Mouse (Mus musculus): Measurements from ENCODE around the gene Ptprn2. TPM values are rescaled to one million over a fixed set of nuclear protein-coding genes. Genes with fewer than 3 reads are reported as not detected.

The Ptprn2 gene
- total RNA-seq, 2 experiments from 2014 or later, result 0.14 to 0.20 TPM

DNA sequence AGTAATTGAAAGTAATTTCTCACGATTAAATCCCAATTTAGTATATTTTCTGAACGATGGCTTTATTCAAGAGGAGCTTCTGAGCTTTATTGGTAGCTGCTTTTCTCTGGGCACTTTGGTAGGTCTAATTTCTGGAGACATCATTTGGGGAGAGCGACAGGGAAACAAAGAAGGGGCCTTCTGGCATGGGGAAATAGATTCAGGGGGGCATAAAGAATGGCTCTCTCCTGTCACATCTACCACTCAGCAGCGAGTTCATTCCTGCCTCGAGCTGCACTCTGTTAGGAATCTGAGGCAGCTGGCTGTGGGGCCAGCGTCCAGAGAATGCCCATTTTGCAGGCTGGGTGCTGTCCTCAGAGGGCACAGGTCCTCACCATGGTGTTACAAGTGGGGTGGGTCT lies 285.4 kb downstream of the Ptprn2 start:
- no peak for DNase-seq
- intact Hi-C loops (cut with DNase I), result no loop called here

DNA sequence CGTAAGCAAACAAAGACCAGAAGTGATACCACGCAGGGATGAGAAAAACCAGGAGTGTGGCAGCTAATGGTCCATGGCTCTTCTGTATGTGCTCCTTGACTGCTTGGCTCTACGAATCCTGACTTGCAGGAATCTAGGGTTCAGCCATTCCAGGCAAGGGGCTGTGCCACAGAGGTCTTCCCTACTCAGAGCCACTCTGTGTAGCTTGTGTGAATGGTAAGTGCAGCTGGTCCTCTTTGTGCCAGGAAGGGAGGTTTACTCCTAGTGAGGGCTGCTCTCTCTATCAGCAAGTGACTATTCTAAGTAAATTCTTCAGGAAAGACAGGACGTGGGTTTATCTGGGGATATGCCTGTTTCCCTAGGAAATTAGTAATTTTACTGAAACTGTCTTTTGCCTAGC lies 286.0 kb downstream of the Ptprn2 start:
- no peak for DNase-seq
- intact Hi-C loops (cut with DNase I), result no loop called here

DNA sequence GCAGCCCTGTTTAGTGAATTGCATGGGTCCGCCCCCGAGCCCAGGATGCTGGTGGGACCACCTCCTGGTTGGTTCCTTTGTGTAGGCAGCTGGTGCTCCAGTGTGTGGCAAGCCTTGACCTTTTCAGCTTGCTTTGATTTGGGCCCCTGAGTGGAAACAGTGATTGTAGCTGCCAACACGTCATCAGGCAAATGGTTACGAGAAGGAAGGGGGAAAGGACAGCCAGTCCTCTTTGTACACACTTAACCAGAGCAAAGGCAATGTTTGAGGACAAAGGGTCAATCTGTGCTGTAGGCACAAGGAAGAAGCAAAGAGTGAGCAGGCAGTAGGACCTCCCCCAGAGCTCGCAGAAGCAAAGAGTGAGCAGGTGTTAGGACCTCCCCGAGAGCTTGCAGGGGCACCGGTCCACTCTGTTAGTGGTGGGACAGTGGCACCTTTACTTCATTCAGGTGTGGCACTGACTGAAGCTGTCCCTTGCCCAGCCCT lies 286.6 kb downstream of the Ptprn2 start:
- DNase-seq, result peak in 1 of 2 experiments; percentile 2
- intact Hi-C loops (cut with DNase I), result no loop called here

DNA sequence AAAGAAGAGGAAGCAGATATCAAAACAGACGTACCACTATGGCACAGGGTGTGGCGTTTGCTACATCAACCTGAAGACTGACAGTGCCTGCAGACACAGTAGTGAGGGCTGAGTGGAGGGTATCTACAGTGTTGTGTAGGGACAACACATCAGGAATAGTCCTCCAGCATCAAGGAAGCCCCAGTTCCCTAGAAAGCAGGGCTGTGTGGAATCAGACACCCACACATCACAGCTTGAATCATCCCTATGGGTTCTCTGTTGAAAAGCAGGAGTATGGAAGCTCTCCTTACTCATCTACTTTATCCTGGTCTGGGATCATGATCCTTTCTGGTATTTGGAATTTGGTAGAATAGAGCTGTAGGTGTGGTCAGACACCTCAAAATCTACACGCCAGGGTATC lies 287.8 kb downstream of the Ptprn2 start:
- intact Hi-C loops (cut with DNase I), result no loop called here
- DNase-seq, result no peak

DNA sequence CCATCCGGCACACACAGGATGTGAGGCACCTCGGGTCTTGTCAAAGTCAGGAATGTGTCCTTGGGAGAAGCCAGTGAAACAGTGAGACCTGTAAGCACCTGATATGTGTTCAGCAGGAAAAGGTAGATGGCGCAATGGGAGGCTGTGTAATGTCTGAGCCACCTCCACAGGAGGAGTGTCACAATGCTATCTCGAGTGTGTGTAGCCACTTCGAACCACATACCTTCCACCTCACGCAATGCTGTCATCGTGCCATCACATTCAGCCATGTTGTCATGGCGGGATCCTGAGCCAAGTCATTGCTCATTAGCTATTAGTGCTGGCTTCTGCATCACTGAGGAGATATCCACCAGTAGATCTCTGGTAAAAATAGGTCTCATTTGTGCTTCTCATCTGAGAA lies 290.9 kb downstream of the Ptprn2 start:
- intact Hi-C loops (cut with DNase I), result no loop called here
- peak; percentile 20 to 21 for DNase-seq

DNA sequence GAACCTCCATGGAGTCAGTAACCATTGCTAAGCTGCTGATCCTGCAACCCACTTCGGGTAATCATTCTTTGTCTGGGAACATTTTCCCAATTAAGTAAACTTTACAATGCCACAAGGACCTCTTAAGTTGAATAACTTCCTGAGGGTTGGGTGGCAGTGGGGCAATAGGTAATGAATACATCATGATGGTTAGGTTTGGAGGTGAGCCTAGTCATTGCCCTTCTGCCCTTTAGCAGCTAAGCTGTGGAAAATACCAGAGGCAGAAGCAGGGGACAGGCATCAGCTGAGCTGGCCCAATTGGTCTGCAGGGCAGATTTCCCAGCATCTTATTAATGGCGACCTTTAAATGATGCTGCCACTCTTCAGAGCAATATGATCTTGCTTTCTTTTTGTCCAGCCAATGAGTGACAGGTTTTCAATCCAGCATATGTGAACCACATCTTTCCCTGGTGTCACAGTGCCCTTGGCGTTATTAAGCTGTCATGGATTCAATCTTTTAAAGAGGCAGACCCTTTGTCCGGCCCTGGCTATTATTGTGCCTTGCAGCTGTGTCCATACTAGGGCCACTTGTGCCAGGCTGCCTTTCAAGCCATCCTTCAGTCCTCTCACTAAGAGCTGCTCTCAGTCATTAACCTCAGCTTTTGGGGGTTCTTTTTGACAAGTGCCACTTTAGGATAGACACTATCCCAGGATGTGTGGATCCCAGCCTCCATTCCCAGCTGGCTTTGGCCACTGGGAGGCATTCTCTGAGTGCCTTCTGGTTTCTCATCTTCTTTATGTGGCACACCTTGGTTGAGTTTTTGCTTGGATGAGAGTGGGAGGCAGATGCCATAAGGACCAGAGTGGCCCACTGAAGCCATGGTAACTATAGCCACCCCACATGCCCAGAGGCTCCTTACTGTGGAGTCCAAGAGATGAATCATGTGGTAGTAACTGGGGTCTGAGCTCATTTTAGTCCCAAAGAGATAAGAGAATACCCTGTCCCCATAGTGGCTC lies 292.9 kb downstream of the Ptprn2 start:
- intact Hi-C loops (cut with DNase I), result no loop called here
- DNase-seq, result no peak

DNA sequence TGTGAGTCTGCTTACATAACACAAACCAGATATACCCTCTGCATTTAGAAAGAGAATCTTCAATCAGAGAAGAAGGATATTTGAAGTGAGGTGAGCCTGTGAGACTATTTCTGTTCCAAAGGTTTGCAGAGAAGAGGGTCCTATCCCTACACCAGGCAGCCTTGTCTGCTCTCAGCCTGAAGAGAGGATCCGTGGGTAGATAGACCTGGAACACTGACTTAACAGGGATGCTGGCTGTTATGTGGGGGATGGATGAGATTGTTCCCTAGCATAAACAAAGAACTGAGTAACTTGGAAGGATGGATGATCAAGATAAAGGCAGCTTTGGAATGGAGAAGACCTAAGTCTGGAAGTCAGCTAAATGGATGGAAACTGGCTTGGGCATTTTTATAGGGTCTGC lies 294.9 kb downstream of the Ptprn2 start:
- intact Hi-C loops (cut with DNase I), result no loop called here
- DNase-seq, result no peak

DNA sequence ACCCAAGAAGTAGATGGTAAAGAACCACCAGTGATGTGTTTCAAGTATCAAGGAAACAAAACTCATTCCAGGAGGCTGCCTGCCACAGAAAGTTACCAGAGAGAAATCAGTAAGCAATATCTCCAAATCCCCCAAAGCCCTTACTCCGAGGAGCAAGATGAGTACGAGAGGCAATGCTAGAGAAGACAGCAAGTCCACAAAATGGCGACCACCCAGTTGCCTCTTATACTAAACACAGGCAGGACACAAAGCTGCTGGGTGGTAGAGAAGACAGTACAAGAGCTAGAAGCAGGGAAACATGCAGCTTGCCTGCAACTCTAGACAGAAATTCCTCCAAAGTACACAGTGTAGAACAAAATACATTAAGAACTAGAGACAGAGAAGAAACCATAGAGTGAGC lies 300.2 kb downstream of the Ptprn2 start:
- no peak for DNase-seq
- intact Hi-C loops (cut with DNase I), result no loop called here

DNA sequence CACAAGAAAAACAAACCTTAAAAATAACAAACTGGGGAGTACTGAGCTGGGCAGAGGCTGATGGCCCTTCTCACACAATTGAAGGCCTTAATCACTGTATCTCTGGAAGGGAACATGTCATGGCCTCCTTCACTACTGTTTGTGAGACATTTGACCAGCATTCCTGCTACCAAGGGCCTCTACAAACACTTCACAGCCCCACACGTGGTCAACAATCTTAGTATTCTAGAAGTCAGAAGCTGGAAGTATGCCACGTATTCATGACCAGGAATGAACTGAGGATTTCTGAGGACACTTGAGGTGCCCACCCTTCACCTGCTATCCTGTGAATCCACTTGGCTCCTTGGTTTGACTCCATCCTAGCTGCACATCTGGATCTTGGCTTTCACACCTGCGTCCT lies 302.8 kb downstream of the Ptprn2 start:
- intact Hi-C loops (cut with DNase I), result no loop called here
- DNase-seq, result no peak

DNA sequence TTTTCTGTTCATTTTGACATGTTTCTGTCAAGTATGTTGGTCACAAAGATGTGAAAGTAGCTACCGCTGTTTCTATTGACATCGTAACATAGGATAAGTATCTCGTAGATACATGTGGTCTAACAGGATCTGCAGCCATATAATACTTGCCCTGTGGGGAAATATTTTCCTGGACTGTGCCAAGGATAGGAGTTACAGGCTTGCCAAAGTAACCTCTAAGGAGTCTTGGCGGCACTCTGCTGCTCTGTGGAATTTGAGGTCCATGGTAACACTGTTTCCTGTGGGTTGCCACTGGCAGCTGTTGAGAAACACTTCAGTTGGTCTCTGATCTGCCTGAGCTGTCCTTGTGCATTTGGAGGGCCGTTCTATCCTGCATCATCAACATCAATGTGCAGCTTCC lies 317.8 kb downstream of the Ptprn2 start:
- DNase-seq, result no peak
- intact Hi-C loops (cut with DNase I), result no loop called here

DNA sequence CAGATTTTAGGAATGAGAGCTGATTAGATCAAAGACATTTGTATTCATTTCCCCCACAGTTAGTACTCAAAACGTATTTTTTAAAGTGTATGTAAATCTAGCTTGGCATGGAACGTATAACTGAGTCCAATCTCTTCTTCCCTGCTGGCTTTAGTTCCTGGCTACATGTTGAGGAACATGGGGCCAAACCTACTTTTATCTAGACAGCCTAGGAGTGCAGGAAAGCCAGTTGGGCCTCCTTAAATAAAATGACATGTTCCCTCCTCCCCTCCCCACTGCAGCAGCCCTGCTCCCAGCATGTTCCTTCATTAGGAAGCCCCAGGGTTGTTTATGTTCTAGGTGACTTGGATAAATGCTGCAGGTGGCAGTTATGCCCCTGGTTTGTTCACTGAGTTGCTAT lies 319.2 kb downstream of the Ptprn2 start:
- intact Hi-C loops (cut with DNase I), result no loop called here
- DNase-seq, result no peak

DNA sequence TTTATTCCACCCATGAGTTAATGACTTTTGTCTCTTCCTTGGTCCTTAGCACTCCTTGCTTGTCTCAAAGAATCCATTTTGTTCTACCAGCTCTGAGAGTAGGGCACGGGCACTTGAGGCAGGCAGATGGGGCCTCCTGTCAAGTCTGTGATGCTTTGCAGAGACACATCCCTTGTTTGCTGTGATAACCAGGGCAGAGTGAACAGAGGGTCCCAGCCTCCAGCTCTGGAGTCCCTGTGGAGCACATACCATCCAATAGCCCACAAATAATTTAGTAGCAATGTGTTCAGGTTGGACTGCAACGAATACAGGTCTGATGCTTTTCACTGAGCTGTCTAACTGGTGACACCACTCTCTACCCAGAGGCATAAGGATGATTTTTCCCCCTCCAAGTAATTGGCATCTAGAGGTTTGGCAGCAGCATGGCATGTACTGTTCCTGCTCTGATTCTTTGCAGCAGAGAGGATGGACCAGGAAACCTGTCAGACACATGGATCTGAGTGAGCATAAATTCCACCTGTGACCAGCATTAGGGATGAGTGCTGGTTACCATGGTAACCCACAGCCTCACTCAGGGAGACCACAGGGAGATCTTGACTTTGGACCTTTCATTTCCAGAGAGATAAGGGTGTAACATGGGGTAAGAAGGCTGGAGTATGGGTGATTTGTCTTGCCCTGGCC lies 319.7 kb downstream of the Ptprn2 start:
- intact Hi-C loops (cut with DNase I), result no loop called here

DNA sequence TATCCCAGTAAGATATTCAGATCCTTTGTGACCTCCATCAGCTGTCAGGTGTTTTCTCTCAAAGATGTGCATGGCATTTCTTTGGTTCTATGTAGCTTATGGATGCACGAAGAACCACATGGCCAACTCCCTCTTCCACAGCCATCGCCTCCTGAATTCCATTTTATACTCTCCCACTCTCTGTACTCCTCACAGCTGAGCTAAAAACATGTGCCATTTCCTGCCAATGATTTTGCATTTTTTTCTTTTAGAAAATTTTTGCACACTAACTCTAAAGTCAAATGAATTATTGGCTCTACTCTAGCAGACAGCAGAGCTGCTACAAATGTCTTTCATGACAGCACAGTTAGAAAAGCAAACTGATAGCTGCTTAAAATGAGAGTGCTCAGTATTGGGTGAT lies 320.6 kb downstream of the Ptprn2 start:
- intact Hi-C loops (cut with DNase I), result no loop called here
- DNase-seq, result no peak

More for the DNA sequence above, 319.7 kb downstream of the Ptprn2 start:
- DNase-seq, result no peak

DNA sequence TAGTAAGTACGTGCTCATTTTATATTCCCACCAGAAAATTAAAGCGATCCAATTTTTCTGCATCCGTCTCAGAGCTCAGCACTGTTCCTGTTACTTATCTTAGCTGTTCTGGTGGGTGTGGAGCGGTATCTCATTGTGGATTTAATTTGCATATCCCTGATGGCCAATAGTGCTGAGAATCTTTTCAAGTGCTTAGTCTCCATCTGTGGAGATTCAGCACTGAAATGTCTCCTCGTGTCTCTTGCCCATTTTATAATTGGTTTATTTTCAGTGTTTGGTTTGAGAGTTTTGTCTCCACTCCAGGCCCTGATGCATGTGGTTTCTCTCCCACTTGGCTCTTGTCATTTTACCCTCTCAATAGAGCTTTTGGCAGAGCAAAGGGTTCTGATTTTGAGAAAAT lies 327.5 kb downstream of the Ptprn2 start:
- intact Hi-C loops (cut with DNase I), result no loop called here
- no peak for DNase-seq

DNA sequence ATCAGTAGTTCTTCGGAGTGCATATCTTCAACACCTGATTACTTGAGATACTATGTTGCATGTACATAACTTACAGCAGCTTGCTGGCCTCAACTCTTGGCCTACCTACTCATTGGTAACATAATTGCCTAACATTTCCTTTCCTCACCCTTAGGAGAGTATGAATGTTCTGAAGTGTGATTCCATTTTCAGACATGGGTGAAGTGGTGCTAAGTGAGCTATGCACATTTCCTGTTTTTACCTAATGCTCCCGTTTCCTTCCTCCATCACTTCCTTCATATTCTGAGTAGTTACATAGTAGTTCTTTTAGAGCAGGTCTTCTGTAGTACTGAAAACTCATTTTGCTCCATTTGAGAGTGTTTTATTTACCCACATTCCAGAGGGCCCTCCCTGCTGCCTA lies 334.3 kb downstream of the Ptprn2 start:
- DNase-seq, result no peak
- intact Hi-C loops (cut with DNase I), result no loop called here

DNA sequence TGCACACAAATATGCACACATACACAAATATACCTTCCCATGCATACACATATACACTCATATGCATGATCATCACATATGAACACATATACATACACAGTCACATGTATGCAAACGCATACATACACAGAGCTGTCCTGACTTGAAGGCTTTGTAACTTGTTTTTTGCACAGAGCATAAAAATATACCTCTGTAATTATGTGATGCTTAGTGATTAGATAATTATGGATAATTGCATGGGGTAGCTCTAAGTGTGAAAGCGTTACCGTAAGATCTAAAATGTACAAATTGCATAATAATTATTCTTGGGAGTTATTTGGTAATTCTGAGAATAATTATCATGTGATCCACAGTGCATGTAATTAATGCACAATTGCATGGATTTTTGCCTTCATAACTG lies 337.8 kb downstream of the Ptprn2 start:
- DNase-seq, result no peak
- intact Hi-C loops (cut with DNase I), result no loop called here

DNA sequence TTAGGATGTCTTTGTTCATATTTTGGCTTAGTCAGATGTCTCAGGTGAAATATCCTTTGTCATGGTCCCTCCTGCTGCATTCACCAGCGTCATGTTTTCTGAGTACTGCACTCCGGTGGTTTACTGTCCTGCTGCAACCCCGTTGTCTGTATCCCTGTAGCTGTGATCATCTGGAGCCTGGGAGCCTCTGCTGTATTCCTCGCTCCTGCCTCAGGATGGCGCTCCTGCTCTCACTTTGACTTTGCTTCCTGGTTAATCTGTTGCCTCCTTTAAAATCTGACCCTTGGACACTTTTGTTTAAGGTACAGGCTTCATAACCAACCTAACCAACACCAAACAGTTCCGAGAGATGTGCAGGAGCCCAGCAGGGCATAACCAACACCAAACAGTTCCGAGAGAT lies 342.2 kb downstream of the Ptprn2 start:
- intact Hi-C loops (cut with DNase I), result no loop called here
- no peak for DNase-seq

DNA sequence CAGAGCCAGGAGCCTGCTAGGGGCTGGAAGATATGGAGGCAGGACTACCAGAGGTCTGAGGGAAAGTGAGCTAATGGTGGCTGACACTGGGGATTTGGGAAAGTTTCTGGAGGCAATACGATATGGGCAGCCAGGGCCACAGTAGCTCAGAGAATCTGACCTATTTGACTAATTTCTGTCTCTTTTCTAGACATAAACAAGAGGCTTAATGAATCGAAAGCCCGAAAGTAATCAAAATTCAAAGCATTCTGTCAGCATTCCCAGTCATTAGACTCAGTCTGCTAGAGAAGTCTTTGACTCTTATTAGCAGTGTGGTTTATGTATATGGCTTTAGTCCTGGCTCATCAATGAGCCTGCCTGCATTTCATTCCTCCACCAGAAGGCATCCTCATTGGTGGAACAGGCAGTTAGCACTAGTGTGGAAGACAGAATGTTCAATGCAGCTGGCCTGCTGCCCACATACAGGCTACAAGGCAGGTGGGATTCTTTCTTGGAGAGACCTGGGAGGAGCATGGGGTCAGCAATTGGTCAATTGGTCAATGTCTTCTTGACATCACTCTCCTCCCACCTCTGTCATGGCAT lies 353.2 kb downstream of the Ptprn2 start:
- intact Hi-C loops (cut with DNase I), result no loop called here
- no peak for DNase-seq

DNA sequence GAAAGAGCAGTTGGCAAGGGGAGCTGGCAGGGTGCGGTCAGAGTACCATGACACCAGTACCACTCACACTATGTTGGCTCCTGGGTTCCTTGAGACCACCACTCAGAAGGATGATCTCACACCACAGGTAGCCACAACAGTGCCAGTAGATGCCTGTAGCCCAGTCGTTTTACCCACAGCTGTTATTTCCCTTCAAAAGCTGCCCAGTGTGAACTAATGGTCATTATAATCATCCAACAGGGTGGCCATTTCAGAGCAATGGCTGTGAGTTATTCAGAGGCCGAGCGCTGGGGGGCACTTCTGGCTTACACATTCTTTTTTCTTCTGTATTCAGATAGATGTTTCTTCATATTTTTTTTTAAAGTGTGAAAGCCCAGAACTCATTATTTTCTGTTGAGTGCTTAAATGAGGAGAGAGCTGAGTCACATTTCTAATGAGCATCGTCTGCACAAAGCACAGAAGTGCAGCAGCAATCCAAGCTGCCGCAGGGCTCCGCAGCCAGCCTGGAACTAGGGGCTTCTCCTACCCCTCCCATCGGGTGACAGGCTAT lies 357.3 kb downstream of the Ptprn2 start:
- DNase-seq, result no peak
- intact Hi-C loops (cut with DNase I), result no loop called here

DNA sequence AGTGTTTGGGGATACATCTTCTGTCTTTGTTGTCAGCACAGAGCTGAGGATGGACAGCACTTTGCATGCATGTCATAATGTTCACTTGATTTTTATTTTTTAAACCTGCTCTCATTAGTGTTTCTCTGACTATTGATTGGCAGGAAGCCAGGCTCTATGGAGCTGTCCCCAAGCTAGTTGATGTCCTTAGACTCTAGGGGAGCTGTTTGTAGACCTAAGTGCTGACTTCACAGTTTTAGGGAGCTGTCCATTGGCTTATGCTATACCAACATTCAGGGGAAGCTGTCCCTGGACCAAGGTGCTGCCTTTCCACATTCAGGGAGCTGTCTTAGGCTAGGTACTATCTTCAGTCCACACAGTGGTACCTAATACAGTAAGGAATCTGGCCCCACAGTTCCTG lies 360.7 kb downstream of the Ptprn2 start:
- intact Hi-C loops (cut with DNase I), result no loop called here
- no peak for DNase-seq

DNA sequence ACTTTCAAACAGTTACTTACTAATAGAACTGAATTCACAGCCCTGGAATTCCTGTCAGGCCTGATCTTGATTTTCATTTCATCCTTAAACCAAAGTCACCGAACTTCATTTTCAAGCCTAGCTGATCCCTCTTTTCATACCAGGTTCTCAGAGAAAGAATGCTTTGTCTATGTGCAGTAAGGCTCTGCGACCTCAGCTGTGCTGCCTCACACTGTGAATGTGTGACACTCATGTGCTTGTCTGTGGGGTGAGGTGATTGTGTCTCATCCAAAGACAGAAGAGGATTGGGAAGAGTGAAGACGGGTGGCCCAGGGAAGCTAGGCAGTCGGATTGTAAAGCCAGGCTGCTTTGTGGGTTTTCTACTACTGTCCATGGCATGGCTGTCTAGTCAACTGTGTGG lies 361.5 kb downstream of the Ptprn2 start:
- intact Hi-C loops (cut with DNase I), result no loop called here
- DNase-seq, result no peak

All from heart, postnatal 10 days (tissue).